ENCODE assay signal across 11 mouse cellular contexts in the genomic region with DNA sequence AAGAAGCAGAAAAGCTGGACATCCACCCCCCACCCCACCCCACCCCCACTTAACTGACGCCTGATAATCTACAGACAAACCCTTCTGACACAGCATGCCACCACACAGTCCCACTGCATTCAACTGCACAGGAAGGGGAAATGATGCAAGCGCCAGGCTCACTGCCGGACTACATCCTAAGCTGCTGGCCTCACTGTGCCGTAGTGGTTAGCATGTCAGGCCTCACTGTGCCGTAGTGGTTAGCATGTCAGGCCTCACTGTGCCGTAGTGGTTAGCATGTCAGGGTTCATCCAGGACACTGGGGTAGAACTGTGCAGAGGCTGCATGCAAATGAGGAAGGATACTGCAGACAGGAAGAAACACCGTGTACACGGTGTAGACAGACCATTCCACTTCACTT. TPM values are rescaled to one million over a fixed set of nuclear protein-coding genes. Genes with fewer than 3 reads are reported as not detected.
DNase-seq lines count a peak whose midpoint lies in the region; ATAC-seq lines count a peak whose summit lies in the region.
"Had no signal": no experiment of that assay in that cellular context is flagged by ENCODE, and none has a peak within 500 bp of the region (broad histone marks: within the 10 kb centered on the region; RNA-seq: fewer than 3 reads in every experiment).

No protein-coding gene starts in this region.

- no peaks in the 10 kb centered on the region for H3K36me3 ChIP-seq in kidney, embryonic 16.5 days (ENCODE audit: insufficient read depth, low read length)
- H3K36me3 ChIP-seq in heart, embryonic 15.5 days: no peaks in the 10 kb centered on the region

- H3K4me1 ChIP-seq in kidney, embryonic 16.5 days (ENCODE audit: insufficient read depth, low read length): peaks cover 65% of the 10 kb centered on the region
- H3K4me1 ChIP-seq in heart, embryonic 15.5 days (replicated peaks): peaks cover 67% of the 10 kb centered on the region

- H3K4me2 ChIP-seq in kidney, embryonic 16.5 days (replicated peaks; ENCODE audit: low read depth, low read length): no peak overlapping the region
- H3K4me2 ChIP-seq in heart, embryonic 15.5 days: peak overlapping the region; percentile 10; the same call in 1 of the 2 replicates

- H3K27me3 ChIP-seq in kidney, embryonic 16.5 days (ENCODE audit: insufficient read depth, low read length): no peaks in the 10 kb centered on the region
- H3K27me3 ChIP-seq in heart, embryonic 15.5 days: no peaks in the 10 kb centered on the region

- no peak overlapping the region for H3K27ac ChIP-seq in kidney, embryonic 16.5 days (ENCODE audit: low read length)
- peak overlapping the region; percentile 31; the same call in 1 of the 2 replicates for H3K27ac ChIP-seq in heart, embryonic 15.5 days
- H3K27ac ChIP-seq: macrophage had no signal

- no peaks in the 10 kb centered on the region for H3K9me3 ChIP-seq in kidney, embryonic 16.5 days (ENCODE audit: low read length)
- no peaks in the 10 kb centered on the region for H3K9me3 ChIP-seq in heart, embryonic 15.5 days (replicated peaks)

- H3K9ac ChIP-seq in kidney, embryonic 16.5 days (replicated peaks; ENCODE audit: low read length): no peak overlapping the region
- H3K9ac ChIP-seq in heart, embryonic 15.5 days: no peak overlapping the region

- ATAC-seq in kidney, embryonic 16.5 days (ENCODE audit: low FRiP score, low TSS enrichment): peak; percentile 52
- peak; percentile 68 for ATAC-seq in heart, embryonic 15.5 days (replicated peaks; ENCODE audit: insufficient number of reproducible peaks, insufficient read depth, low FRiP score, low read depth)
- ATAC-seq in megakaryocyte, adult 5-6 weeks (ENCODE audit: poor library complexity, severe bottlenecking): peak; percentile 71

- WGBS in kidney, embryonic 16.5 days: 60% methylated on average over 8 of the region's 8 CpGs
- WGBS in heart, embryonic 15.5 days: 38% methylated on average over 8 of the region's 8 CpGs

- no peak overlapping the region for H3K4me3 ChIP-seq in kidney, embryonic 16.5 days (ENCODE audit: low read length)
- no peak overlapping the region for H3K4me3 ChIP-seq in heart, embryonic 15.5 days

- DNase-seq in kidney, adult 18-20 months: no peak
- DNase-seq in c-Kit-positive CD71-negative TER-119-negative erythroid progenitor cells, embryonic 14.5 days (ENCODE audit: low read depth): peak; percentile 25
- DNase-seq in gastrocnemius, postnatal 25 days: no peak
- DNase-seq in layer of hippocampus, postnatal 36 days: no peak
- DNase-seq: adrenal gland, adult 2 months; cerebellum, adult 9-10 months; thymus, postnatal 4 days had no signal

RNA-seq across cellular contexts. Expression of a gene that starts 29.8 kb away (rescaled TPM):
- polyA plus RNA-seq in kidney, embryonic 16.5 days (2015; fragmentation: Nextera tagmentation; extraction: Ambion mirVana): 7.0 and 9.8 TPM in 2 replicates
- 6.7 and 7.5 TPM in 2 replicates for polyA plus RNA-seq in heart, embryonic 15.5 days (2015; fragmentation: Nextera tagmentation; extraction: Ambion mirVana)
- 0.09 TPM in 1 of 2 replicates, not detected in the other for total RNA-seq in megakaryocyte, adult 5-6 weeks (2015)
- total RNA-seq in megakaryocyte, adult 5-6 weeks (2017): not detected in 2 replicates
- 1 to 10 TPM; 3.5 to 3.9 TPM for total RNA-seq in gastrocnemius, postnatal 25 days (2021)
- total RNA-seq in layer of hippocampus, postnatal 36 days (2021): 10 to 100 TPM; 45.5 to 53.7 TPM

Comparison
In these comparisons a context has a peak if more than half of its experiments do, and no peak if none do; other contexts are left out.
1. RNA of a gene that starts 29.8 kb away (total RNA-seq): 45.5 to 53.7 TPM in layer of hippocampus, postnatal 36 days; 3.5 to 3.9 TPM in gastrocnemius, postnatal 25 days and 0.09 TPM in megakaryocyte, adult 5-6 weeks; every median in the first group is over 4 times any median in the second.
2. Peak in every context shown above with its lines, with median percentiles within 50 percentile points of each other: ATAC-seq.